Mouse (Mus musculus) CH12.LX (cell line): ENCODE data around the gene Exd2.

ENCODE experiments used
- CHD1 ChIP-seq: IDR thresholded peaks from 2 replicates; pipeline ENCODE4 v1.6.1; 2012; ENCODE audit warnings: low read depth, low read length, improper control_type of control experiment, inconsistent platforms
- CTCF ChIP-seq, 2 experiments: IDR thresholded peaks in 1 of 2; conservative IDR thresholded peaks in 1 of 2; 2 replicates each; pipeline ENCODE4 v1.5.1; 2011 to 2012; ENCODE audit warnings: low read depth in 2 of 2, low read length in 2 of 2, improper control_type of control experiment in 1 of 2, inconsistent platforms in 1 of 2, mild to moderate bottlenecking in 1 of 2, moderate library complexity in 1 of 2
- EP300 ChIP-seq: IDR thresholded peaks from 2 replicates; pipeline ENCODE4 v1.6.1; 2011; ENCODE audit warnings: low read length, improper control_type of control experiment
- MAFK ChIP-seq: IDR thresholded peaks from 2 replicates; pipeline ENCODE4 v1.6.1; 2011; ENCODE audit warnings: low read length, improper control_type of control experiment; ENCODE audit not compliant: insufficient replicate concordance
- MYC ChIP-seq: IDR thresholded peaks from 2 replicates; pipeline ENCODE4 v1.6.1; 2011; ENCODE audit warnings: low read depth, mild to moderate bottlenecking, improper control_type of control experiment, low read length
- NELFE ChIP-seq: IDR thresholded peaks from 2 replicates; pipeline ENCODE4 v1.6.1; 2011; ENCODE audit warnings: low read depth, low read length, improper control_type of control experiment
- POLR2A ChIP-seq: IDR thresholded peaks from 2 replicates; pipeline ENCODE4 v1.6.1; 2011; ENCODE audit warnings: low read depth, mild to moderate bottlenecking, improper control_type of control experiment, low read length
- POLR2AphosphoS2 ChIP-seq: IDR thresholded peaks from 2 replicates; pipeline ENCODE4 v1.6.1; 2011; ENCODE audit warnings: low read depth, low read length, improper control_type of control experiment
- SMC3 ChIP-seq: IDR thresholded peaks from 2 replicates; pipeline ENCODE4 v1.6.1; 2011; ENCODE audit warnings: low read depth, low read length, improper control_type of control experiment
- TBP ChIP-seq: conservative IDR thresholded peaks from 2 replicates; pipeline ENCODE4 v1.6.1; 2011; ENCODE audit warnings: low read depth, low read length, improper control_type of control experiment
- USF1 ChIP-seq: IDR thresholded peaks from 2 replicates; pipeline ENCODE4 v1.6.1; 2014; ENCODE audit warnings: low read depth, mild to moderate bottlenecking, inconsistent platforms, low read length, improper control_type of control experiment
- USF2 ChIP-seq: conservative IDR thresholded peaks from 2 replicates; pipeline ENCODE4 v1.6.1; 2011; ENCODE audit warnings: low read depth, low read length, improper control_type of control experiment
- ZMIZ1 ChIP-seq: IDR thresholded peaks from 2 replicates; pipeline ENCODE4 v1.6.1; 2012; ENCODE audit warnings: low read depth, mild to moderate bottlenecking, inconsistent platforms, low read length, improper control_type of control experiment

GRCm38 (mm10) chr12:80518757-80519620, 56.1 kb downstream of the Exd2 start:
- TF ChIP-seq MAFK (no peak), USF1 (no peak), EP300 (no peak), CHD1 (no peak), NELFE (no peak), CTCF (conservative IDR thresholded peaks at IDR 0.05 in 1 of 2, IDR thresholded peaks at IDR 0.05 in 1 of 2; ENCODE audit: low read depth in 2 of 2, low read length in 2 of 2) (no peak), POLR2A (no peak), TBP (no peak), USF2 (no peak), SMC3 (no peak), MYC (no peak), POLR2AphosphoS2 (no peak), ZMIZ1 (no peak)
